Mouse (Mus musculus) cerebellum, postnatal 36 days (tissue): ENCODE measurements around the gene Hrc.
"Not testable (repeated sequence)": the region's sequence is repeated elsewhere in the genome, so short reads cannot be mapped to it uniquely, and the experiment has no call there.

ENCODE experiments used
- DNase-seq, 2 experiments: peaks; one replicate each; pipeline ENCODE4 v3.0.0; 2021 to 2022; ENCODE audit warnings: mixed read lengths in 2 of 2

The Hrc gene

DNA sequence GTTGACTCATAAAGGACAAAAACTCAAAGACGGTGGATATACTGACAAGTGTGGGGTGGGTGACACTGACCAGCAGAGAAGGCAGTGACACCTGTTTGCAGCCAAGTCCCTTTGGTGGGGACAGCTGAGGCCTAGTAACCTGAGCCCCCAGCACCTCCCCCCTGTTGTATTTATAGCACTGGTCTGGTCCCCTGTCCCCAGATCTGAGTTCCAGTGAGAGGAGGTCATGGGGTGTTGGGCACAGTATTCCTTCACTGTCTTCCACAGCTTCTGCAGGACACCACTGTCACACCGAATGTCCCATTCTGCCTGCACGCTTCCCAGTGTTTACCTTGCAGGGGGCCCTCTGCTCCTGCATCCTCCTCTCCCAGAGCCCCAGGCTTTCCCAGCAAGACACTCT, 485 bp upstream of the Hrc start:
- no peak for DNase-seq

GRCm38 (mm10) chr7:45336319-45336718, 1.2 kb downstream of the Hrc start:
- DNase-seq, result no peak

DNA sequence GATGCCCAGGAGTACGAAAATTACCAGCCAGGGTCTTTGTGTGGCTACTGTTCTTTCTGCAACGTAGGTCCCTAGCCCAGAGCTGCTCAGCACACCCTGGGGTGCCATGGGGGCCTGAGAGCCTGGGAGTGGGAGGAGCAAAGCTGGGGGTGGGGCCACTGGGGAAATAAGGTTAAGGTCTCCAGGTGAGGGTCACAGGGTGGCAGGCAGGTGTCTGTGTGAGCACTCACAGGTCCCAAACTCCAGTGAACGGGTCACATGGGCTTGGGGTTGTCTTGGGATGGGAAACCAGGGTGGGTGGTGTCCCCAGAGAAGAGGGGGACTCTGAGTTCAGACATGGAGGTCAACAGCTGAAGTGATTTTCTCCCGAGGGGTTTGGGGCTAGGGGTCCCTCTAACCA, 2.4 kb downstream of the Hrc start:
- DNase-seq, result no peak

DNA sequence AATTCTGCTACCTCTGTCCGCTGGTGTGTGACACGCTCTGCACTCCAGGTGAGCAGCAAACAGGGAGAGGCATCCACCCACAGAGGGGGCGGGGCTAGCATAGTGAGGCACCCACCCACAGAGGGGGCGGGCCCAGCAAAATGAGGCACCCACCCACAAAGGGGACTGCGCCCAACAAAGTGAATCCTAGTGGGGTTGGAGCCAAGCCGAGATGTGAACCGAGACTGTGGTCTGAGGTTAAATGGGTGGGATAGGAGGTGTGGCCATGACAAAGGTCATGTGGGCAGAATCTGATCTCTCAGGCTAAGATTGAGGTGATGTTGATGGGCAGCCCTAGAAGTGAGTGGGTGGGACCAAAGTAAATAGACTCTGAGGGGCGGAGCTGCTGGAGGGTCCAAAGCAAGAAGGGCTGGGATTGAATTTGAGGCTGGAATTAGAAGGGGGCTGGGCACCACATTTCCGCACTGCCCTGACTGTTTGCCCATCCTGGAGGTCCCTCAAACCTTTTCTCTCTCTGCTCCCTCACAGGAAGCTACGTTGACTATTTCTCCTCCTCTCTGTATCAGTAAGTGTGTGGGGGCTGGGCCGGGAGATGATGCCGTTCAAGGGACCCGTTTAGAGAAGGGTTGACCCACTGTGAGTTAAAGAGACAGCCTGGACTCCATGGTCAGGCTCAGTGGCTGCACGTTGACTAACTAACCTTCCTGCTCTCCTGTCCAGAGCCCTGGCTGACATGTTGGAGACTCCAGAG, 3.2 kb downstream of the Hrc start:
- DNase-seq, result peak in 1 of 2 experiments; percentile 24

DNA sequence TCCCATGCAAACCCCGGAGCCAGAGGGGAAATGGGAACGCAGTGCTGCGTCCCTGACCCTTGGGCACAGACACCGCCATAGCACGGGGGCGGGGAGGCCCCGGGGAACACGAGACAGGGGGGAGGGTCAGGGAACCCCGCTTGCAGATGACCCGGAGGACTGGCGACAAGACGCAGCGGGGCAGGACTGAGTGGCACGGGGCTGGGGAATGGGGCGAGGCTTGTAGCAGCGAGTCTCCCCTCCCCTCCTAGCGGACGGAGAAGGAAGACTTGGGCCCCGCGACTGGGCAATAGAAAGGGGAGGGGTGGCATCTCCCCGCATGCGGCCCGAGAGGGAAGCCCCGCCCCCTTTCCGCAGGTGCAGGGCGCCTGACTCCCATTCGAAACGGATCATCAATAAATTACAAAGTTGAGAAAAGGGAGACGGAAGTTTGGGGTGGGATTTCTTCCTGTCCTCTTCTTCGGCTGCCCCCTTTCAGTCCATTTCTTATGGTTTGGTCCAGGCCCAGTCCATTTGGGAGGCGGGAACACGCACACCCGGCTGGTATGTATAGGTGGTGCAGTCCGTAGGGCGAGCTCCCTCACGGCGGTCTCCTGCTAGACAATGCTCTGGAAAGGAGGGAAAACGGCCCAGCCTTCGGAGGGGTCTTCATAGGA, 4.4 kb downstream of the Hrc start:
- DNase-seq, result peak; percentile 62 to 63

DNA sequence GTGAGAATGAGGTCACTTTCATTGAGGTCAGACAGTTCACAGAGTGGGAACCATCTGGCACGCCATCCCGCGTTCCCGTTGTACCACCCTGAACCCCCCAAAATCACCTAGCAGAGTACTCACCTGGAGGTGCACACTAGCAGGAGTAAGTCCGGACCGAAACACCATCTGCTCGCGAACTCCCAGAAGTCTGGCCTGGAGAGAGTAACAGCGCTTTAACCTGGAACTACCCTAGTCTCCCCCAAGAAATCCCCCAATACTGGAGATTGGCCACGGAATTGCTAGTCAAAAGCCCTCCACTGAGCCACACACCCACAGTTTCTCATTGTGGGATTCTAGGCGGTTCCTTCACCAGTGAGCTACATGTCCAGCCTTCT, 5.0 kb downstream of the Hrc start:
- no peak for DNase-seq

GRCm38 (mm10) chr7:45340669-45341068, 5.6 kb downstream of the Hrc start:
- DNase-seq, result no peak

GRCm38 (mm10) chr7:45341303-45341702, 6.2 kb downstream of the Hrc start:
- peak; percentile 66 to 72 for DNase-seq

DNA sequence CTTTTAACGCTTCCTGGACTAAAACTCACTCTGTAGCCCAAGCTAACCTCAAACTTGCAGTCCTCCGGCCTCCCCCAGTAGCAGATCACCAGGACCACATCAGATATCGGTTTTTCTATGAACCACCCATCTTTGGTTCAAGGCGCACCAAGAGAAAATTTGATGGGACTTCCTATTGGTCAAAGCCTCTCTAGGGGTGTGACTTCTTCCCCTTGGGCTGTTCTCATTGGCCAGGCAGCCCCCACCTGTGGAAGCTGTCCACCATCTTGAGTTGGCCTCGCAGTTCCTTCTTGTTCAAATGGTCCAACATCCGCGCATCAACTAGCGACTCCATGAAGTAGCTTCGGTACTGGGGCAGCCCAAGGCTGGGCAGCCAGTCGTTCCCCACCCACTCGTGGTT, 7.0 kb downstream of the Hrc start:
- DNase-seq, result no peak

DNA sequence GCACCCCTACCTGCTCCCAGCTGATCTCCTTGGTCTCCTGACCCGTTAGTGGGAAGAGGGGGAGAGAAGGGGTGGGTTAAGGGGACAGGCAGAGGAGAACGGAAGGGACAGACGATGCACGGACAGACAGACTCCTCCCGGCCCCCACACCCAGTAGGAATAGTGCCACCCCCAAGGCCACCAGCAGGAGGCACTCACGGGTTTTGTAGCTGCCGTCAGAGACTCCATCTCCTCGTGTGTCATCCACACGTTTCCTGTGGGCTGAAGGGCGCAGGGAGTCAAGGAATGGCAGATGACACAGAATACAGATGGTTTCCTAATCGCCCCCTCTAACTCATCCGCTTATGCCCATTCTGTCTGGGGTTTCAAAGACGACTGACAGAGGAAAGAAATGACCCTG, 8.5 kb downstream of the Hrc start:
- no peak for DNase-seq

GRCm38 (mm10) chr7:45346905-45347304, 11.8 kb downstream of the Hrc start:
- no peak for DNase-seq

- DNase-seq, result no peak
Observed at GRCm38 (mm10) chr7:45353041-45353440, 18.0 kb downstream of the Hrc start.

- no peak for DNase-seq
Observed at GRCm38 (mm10) chr7:45355318-45356020, 20.4 kb downstream of the Hrc start.

GRCm38 (mm10) chr7:45356087-45356486, 21.0 kb downstream of the Hrc start:
- DNase-seq, result no peak

DNA sequence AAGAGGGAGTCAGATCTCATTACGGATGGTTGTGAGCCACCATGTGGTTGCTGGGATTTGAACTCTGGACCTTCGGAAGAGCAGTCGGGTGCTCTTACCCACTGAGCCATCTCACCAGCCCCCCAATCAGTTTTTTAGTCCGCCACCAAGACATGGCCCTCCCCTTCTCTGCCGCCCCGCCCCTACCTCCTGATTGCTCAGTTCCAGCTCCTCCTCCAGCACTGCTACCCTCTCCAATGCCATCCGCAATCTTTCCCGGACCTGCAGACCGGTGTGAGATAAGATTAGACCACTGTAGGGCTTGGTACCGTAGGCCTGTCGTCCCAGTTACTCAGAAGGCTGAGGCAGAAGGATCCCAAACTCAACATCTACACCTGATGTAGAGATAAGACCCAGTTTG, 24.0 kb downstream of the Hrc start:
- DNase-seq, result not testable (repeated sequence)

DNA sequence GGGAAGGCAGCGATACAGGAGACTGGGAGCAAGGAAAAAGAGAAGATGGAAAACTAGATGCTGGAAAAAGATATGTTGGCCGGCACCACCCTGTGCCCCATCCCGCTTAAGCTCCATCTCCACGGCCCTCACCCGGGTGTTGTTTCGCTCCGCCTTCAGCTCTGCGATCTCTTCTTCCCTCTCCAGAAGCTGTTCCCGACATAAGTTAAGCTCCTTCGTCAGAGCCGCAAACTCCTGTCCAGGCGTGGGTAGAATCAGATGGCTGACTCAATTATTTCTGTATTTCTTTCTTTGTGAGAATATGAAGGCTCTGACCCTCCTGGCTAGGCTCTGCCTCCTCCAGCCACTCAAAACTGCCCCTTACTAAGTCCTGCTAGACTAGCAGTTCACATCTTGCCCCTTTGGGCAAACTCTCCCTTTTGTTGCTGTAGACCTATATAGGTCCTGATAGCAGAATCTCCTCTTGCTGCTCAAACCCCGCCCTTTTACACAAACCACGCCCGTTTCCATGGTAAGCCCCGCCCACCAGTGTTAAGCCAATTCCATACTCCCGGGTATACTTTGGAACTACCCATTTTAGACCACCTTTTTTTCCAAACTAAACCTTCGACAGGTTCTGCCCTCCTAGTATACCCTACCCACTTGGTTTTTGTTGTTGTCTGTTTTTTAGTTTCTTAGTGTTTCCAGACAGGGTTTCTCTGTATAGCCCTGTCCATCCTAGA, 25.5 kb downstream of the Hrc start:
- no peak for DNase-seq

- DNase-seq, result peak; percentile 82 to 86
Observed at GRCm38 (mm10) chr7:45361243-45361804, 26.2 kb downstream of the Hrc start.

- peak; percentile 70 to 77 for DNase-seq
Observed at GRCm38 (mm10) chr7:45362801-45363200, 27.7 kb downstream of the Hrc start.

DNA sequence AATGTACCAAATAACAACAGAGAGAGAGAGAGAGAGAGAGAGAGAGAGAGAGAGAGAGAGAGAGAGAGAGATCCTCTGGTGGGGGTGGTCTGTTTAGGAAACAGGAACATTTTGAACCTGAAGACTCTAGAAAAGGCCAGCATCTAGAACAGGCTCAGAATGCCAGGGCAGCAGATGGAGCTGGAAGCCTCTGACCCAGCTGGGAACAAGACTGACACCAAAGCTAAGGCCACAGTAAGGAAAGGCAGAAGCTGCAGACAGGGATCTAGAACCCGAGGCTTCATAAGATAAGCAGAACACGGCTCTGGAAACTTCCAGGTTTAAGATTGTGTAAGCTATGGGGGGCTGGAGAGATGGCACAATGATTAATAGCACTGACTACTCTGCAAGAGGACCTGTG, 28.9 kb downstream of the Hrc start:
- peak in 1 of 2 experiments; percentile 36 for DNase-seq

GRCm38 (mm10) chr7:45365742-45366651, 30.9 kb downstream of the Hrc start:
- peak; percentile 65 to 66 for DNase-seq

- DNase-seq, result no peak
Observed at GRCm38 (mm10) chr7:45366652-45367019, 31.5 kb downstream of the Hrc start, which contains the start of gene Ppfia3. TSS of gene Ppfia3 (minus strand) at chr7:45367019.
